Mouse (Mus musculus): ENCODE measurements around the gene Parvg. TPM values are rescaled to one million over a fixed set of nuclear protein-coding genes. Genes with fewer than 3 reads are reported as not detected.
"Not testable (repeated sequence)": the region's sequence is repeated elsewhere in the genome, so short reads cannot be mapped to it uniquely, and the experiment has no call there.

Parvg gene
- polyA plus RNA-seq, 1 experiment from 2014 or later: 13.4 TPM

- no peak for ATAC-seq
- H3K36me3 ChIP-seq (replicated peaks; ENCODE audit: insufficient read depth, low read length): no peaks in the 10 kb centered on the region; the same call in 1 of the 2 replicates
- DNase-seq: no peak
- H3K27me3 ChIP-seq (ENCODE audit: insufficient read depth, low read length): no peaks in the 10 kb centered on the region
- no peaks in the 10 kb centered on the region for H3K9me3 ChIP-seq (ENCODE audit: low read length)
- H3K4me1 ChIP-seq (ENCODE audit: insufficient read depth): no peaks in the 10 kb centered on the region
- H3K4me2 ChIP-seq (ENCODE audit: low read depth, low read length): no peak overlapping the region
- H3K27ac ChIP-seq (ENCODE audit: low read depth): no peak overlapping the region
- H3K9ac ChIP-seq (replicated peaks): no peak overlapping the region
- WGBS (ENCODE audit: insufficient replicate concordance): 73% methylated on average over 20 of the region's 20 CpGs
- H3K4me3 ChIP-seq (ENCODE audit: low read depth, low read length): no peak overlapping the region
- TF ChIP-seq EP300 (IDR thresholded peaks at IDR 0.05; ENCODE audit: low read depth) (no peak), CTCF (IDR thresholded peaks at IDR 0.05; ENCODE audit: low read depth) (0 out of 2 replicates have a peak, but pooled peaks have one; percentile 11)
Observed at GRCm38 (mm10) chr15:84282206-84283085, 41.4 kb upstream of the Parvg start.

GRCm38 (mm10) chr15:84284059-84284458, 39.8 kb upstream of the Parvg start:
- H3K4me1 ChIP-seq (ENCODE audit: insufficient read depth): no peaks in the 10 kb centered on the region
- WGBS (ENCODE audit: insufficient replicate concordance): 60% methylated on average over 5 of the region's 5 CpGs
- no peaks in the 10 kb centered on the region for H3K9me3 ChIP-seq (ENCODE audit: low read length)
- H3K4me3 ChIP-seq (ENCODE audit: low read depth, low read length): no peak overlapping the region
- TF ChIP-seq CTCF (IDR thresholded peaks at IDR 0.05; ENCODE audit: low read depth) (peak; percentile 84), EP300 (IDR thresholded peaks at IDR 0.05; ENCODE audit: low read depth) (no peak)
- ATAC-seq (no peak), DNase-seq (peak; percentile 54)
- H3K27ac ChIP-seq (ENCODE audit: low read depth): no peak overlapping the region
- no peaks in the 10 kb centered on the region; the same call in 1 of the 2 replicates for H3K36me3 ChIP-seq (replicated peaks; ENCODE audit: insufficient read depth, low read length)
- H3K4me2 ChIP-seq (ENCODE audit: low read depth, low read length): no peak overlapping the region
- H3K9ac ChIP-seq (replicated peaks): no peak overlapping the region
- H3K27me3 ChIP-seq (ENCODE audit: insufficient read depth, low read length): no peaks in the 10 kb centered on the region

GRCm38 (mm10) chr15:84285453-84285852, 38.4 kb upstream of the Parvg start:
- H3K9me3 ChIP-seq (ENCODE audit: low read length): no peaks in the 10 kb centered on the region
- 89% methylated on average over 7 of the region's 7 CpGs for WGBS (ENCODE audit: insufficient replicate concordance)
- DNase-seq: no peak
- no peaks in the 10 kb centered on the region for H3K27me3 ChIP-seq (ENCODE audit: insufficient read depth, low read length)
- H3K4me2 ChIP-seq (ENCODE audit: low read depth, low read length): no peak overlapping the region
- no peak for ATAC-seq
- no peak overlapping the region for H3K9ac ChIP-seq (replicated peaks)
- no peaks in the 10 kb centered on the region for H3K4me1 ChIP-seq (ENCODE audit: insufficient read depth)
- no peak overlapping the region for H3K27ac ChIP-seq (ENCODE audit: low read depth)
- no peak overlapping the region for H3K4me3 ChIP-seq (ENCODE audit: low read depth, low read length)
- H3K36me3 ChIP-seq (replicated peaks; ENCODE audit: insufficient read depth, low read length): no peaks in the 10 kb centered on the region; the same call in 1 of the 2 replicates
- no peak for TF ChIP-seq CTCF (IDR thresholded peaks at IDR 0.05; ENCODE audit: low read depth)
- TF ChIP-seq EP300 (IDR thresholded peaks at IDR 0.05; ENCODE audit: low read depth): no peak

GRCm38 (mm10) chr15:84288953-84289352, 34.9 kb upstream of the Parvg start:
- H3K4me1 ChIP-seq (ENCODE audit: insufficient read depth); DNase-seq; H3K4me3 ChIP-seq (ENCODE audit: low read depth, low read length); H3K27ac ChIP-seq (ENCODE audit: low read depth); H3K4me2 ChIP-seq (ENCODE audit: low read depth, low read length); H3K36me3 ChIP-seq (replicated peaks; ENCODE audit: insufficient read depth, low read length); ATAC-seq; H3K27me3 ChIP-seq (ENCODE audit: insufficient read depth, low read length); H3K9ac ChIP-seq (replicated peaks); H3K9me3 ChIP-seq (ENCODE audit: low read length): not testable (repeated sequence)
- 82% methylated on average over 1 of the region's 1 CpGs for WGBS (ENCODE audit: insufficient replicate concordance)

GRCm38 (mm10) chr15:84291097-84291496, 32.7 kb upstream of the Parvg start:
- Histone ChIP-seq H3K9ac (replicated peaks) (no peak overlapping the region), H3K4me1 (ENCODE audit: insufficient read depth) (no peaks in the 10 kb centered on the region), H3K27ac (ENCODE audit: low read depth) (no peak overlapping the region), H3K36me3 (replicated peaks; ENCODE audit: insufficient read depth, low read length) (peaks cover 7% of the 10 kb centered on the region; the same call in 1 of the 2 replicates), H3K4me2 (ENCODE audit: low read depth, low read length) (no peak overlapping the region), H3K27me3 (ENCODE audit: insufficient read depth, low read length) (no peaks in the 10 kb centered on the region), H3K4me3 (ENCODE audit: low read depth, low read length) (no peak overlapping the region), H3K9me3 (ENCODE audit: low read length) (no peaks in the 10 kb centered on the region)
- no peak for TF ChIP-seq EP300 (IDR thresholded peaks at IDR 0.05; ENCODE audit: low read depth)
- TF ChIP-seq CTCF (IDR thresholded peaks at IDR 0.05; ENCODE audit: low read depth): no peak
- ATAC-seq (no peak), DNase-seq (no peak)
- WGBS (ENCODE audit: insufficient replicate concordance): 83% methylated on average over 5 of the region's 5 CpGs

- no peaks in the 10 kb centered on the region for H3K9me3 ChIP-seq (ENCODE audit: low read length)
- no peak overlapping the region for H3K9ac ChIP-seq (replicated peaks)
- H3K4me2 ChIP-seq (ENCODE audit: low read depth, low read length): no peak overlapping the region
- H3K4me3 ChIP-seq (ENCODE audit: low read depth, low read length): no peak overlapping the region
- no peak for DNase-seq
- H3K27me3 ChIP-seq (ENCODE audit: insufficient read depth, low read length): no peaks in the 10 kb centered on the region
- 52% methylated on average over 12 of the region's 12 CpGs for WGBS (ENCODE audit: insufficient replicate concordance)
- ATAC-seq: no peak
- peaks cover 7% of the 10 kb centered on the region; the same call in 1 of the 2 replicates for H3K36me3 ChIP-seq (replicated peaks; ENCODE audit: insufficient read depth, low read length)
- 0 out of 2 replicates have a peak, but pooled peaks cover 3% of the 10 kb centered on the region for H3K4me1 ChIP-seq (ENCODE audit: insufficient read depth)
- H3K27ac ChIP-seq (ENCODE audit: low read depth): no peak overlapping the region
- TF ChIP-seq CTCF (IDR thresholded peaks at IDR 0.05; ENCODE audit: low read depth) (no peak), EP300 (IDR thresholded peaks at IDR 0.05; ENCODE audit: low read depth) (no peak)
Observed at GRCm38 (mm10) chr15:84293590-84293989, 30.2 kb upstream of the Parvg start.
